Mouse (Mus musculus): ENCODE results near the gene 1600014C10Rik.

1600014C10Rik gene

GRCm38 (mm10) chr7:38182962-38183687 is at the start of gene 1600014C10Rik:
Gene 1600014C10Rik, plus strand, starts transcription at chr7:38183217.
- no peak for DNase-seq

GRCm38 (mm10) chr7:38134471-38134870 is 48.5 kb upstream of the 1600014C10Rik start:
- no peak for DNase-seq

- DNase-seq: no peak
Measured at GRCm38 (mm10) chr7:38140324-38140723, 42.7 kb upstream of the 1600014C10Rik start.

- peak; percentile 88 for DNase-seq
Measured at GRCm38 (mm10) chr7:38141747-38142545, 41.1 kb upstream of the 1600014C10Rik start.

GRCm38 (mm10) chr7:38147477-38147876 is 35.5 kb upstream of the 1600014C10Rik start:
- no peak for DNase-seq

- DNase-seq: no peak
Measured at GRCm38 (mm10) chr7:38151706-38152312, 31.2 kb upstream of the 1600014C10Rik start.

- DNase-seq: no peak
Measured at GRCm38 (mm10) chr7:38152571-38152970, 30.4 kb upstream of the 1600014C10Rik start.

- DNase-seq: no peak
Measured at GRCm38 (mm10) chr7:38155829-38156228, 27.2 kb upstream of the 1600014C10Rik start.

GRCm38 (mm10) chr7:38158764-38159458 is 24.1 kb upstream of the 1600014C10Rik start:
- no peak for DNase-seq

- no peak for DNase-seq
Measured at GRCm38 (mm10) chr7:38161438-38161837, 21.6 kb upstream of the 1600014C10Rik start.

- no peak for DNase-seq
Measured at GRCm38 (mm10) chr7:38163433-38164050, 19.5 kb upstream of the 1600014C10Rik start.

GRCm38 (mm10) chr7:38166930-38167645 is 15.9 kb upstream of the 1600014C10Rik start:
- DNase-seq: no peak

GRCm38 (mm10) chr7:38167724-38168141 is 15.3 kb upstream of the 1600014C10Rik start:
- DNase-seq: peak; percentile 45

- DNase-seq: no peak
Measured at GRCm38 (mm10) chr7:38173871-38174270, 9.1 kb upstream of the 1600014C10Rik start.

- no peak for DNase-seq
Measured at GRCm38 (mm10) chr7:38174321-38175148, 8.5 kb upstream of the 1600014C10Rik start.

- DNase-seq: no peak
Measured at GRCm38 (mm10) chr7:38176056-38176455, 7.0 kb upstream of the 1600014C10Rik start.

- no peak for DNase-seq
Measured at GRCm38 (mm10) chr7:38179896-38180295, 3.1 kb upstream of the 1600014C10Rik start.

- no peak for DNase-seq
Measured at GRCm38 (mm10) chr7:38181366-38181765, 1.7 kb upstream of the 1600014C10Rik start.

- DNase-seq: peak; percentile 90
Measured at GRCm38 (mm10) chr7:38182596-38182961, 438 bp upstream of the 1600014C10Rik start.

- peak; percentile 91 for DNase-seq
Measured at GRCm38 (mm10) chr7:38183709-38184417, 846 bp downstream of the 1600014C10Rik start.
